Mouse (Mus musculus): ENCODE measurements at regions not wholly inside any gene's neighbourhood (a gene's known extent, or its start where the extent isn't known, plus 50 kb on each side); places are given as distances from the start of the nearest gene placed in this dataset.

DNA sequence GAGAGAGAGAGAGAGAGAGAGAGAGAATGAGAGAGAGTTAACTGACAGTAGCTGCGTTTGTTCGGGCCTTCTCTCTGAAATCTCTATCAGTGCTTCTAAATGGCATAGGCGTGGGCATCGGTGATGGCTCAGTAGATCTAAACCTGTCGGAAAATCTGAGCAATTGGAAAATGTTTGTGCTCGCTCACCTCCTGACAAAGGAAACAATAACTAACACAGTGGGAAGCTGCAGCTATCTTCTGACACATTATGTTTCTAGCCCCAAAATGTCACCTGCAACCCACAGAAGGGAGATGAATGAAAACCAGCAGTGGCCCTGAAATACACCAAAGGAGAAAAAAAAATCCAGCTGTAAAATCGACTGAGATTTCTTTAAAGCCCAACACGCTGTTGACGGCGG lies 576.7 kb downstream of the Ttll7 start:
- no peak for DNase-seq (ENCODE audit: low spot score in 2 of 2)

DNA sequence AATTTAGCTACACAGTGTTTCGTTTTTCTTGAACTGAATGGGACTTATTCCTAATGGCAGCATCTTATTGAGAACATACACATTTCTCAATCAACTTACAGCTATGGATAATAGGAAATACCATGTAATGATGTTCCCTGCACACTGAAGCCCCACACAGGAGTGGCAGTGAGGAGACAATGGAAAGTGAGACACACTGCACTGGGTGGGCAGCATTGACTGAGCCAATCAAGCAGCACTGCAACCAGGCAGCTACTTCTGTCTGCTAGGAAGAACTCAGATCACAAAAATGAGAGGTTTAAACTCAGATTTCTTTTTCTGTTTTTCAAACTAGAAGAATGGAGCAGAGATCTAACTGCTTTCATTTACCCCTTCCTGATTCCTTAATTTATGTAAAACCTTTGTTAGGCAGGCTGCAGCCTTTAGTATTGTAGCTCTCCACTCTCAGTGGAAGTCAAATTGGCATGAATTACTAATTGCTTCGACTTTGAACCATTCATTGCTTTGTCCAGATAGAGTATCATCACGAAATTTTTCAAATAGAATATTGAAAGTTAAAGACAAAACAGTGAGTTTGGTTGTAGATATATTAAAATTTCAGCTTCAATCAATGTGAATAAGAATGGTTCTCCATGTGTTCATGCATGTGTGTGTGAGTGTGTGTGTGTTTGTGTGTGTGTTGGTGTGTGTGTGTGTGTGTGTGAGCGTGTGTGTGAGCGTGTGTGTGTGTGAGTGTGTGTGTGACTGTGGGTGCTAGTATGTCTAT lies 590.9 kb downstream of the Ttll7 start:
- no peak for DNase-seq (ENCODE audit: low spot score in 2 of 2)

DNA sequence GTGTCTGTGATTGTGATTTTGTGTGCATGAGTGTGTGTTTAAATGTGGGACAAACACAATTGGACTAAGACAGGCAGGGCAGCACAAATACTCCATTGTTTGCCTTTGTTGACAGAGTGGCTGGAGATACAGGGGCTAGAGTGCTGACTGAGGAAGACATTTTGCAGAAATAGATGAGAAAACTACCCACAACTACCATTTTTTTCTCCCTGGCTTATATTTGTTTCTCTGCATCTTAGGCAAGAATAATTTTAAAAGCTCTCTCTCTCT lies 591.5 kb downstream of the Ttll7 start:
- no peak for DNase-seq (ENCODE audit: low spot score in 2 of 2)

DNA sequence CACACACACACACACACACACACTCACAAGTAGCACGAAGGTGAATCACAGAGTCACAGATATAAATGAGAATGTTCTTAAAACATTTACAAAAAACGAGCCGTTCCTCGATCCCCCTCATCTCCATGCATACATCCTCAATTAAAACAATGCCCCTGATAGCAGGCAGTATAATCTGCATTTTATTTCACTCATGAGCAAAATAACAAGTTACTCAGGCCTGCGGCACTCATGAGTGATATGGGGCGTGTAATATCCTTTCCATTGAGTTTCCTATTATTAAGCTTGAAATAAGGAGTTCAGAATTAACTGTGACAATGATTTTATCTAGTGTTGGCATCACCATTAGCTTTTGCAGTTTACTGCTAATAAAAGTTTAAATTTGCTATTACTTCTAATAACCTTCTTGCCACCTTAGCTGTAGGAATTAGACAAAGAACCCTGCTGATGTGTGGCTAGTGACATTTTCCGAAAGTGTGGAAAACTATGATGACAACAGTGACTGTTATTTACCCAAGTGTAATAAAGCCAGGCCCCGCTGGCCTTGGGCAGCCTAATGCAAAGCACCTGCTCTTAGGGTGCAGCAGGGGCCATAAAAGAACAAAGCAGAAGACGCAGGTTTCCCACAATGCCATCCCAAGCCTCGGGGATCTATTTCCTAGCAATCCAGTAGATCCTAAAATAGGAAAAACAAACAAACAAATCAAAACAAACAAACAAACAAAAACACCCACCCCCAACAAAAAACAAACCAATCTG lies 592.0 kb downstream of the Ttll7 start:
- no peak for DNase-seq (ENCODE audit: low spot score in 2 of 2)

DNA sequence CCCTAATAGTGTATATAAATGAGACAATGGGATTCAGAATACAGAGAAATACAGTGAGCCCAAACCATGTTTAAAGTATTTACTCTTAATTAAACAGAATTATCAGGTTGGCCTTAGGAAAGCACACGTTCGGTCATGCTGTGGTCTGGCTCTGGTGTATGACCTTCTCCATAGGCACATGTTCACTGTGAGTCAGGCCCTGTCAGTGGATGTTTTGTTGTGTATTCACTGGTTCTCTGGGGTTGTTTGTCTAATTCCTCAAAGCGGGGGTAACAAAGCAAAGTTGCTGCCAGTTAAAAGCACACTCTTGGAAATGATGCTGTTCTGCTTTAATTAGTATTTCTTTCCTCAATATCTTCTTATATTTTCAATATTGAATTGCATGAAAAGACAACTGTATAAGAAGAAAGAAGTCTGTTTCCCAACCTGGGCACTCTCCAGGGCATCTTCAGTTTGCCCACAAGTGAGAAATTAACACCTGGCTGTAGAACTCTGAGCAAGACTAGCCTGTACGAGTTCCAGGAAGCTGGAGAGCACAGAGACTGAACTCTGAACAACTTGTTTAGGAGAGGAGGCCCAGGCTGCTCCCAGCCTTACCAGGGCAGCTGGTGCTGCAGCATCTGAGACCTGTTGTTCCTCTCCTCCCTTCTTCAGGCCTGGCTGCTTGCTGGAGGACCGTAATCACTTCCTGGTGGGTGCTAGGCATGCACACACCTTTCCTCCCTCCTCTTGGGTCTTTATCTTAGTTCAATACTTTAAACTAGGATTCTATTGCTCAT lies 593.1 kb downstream of the Ttll7 start:
- DNase-seq (ENCODE audit: low spot score in 2 of 2), result no peak

DNA sequence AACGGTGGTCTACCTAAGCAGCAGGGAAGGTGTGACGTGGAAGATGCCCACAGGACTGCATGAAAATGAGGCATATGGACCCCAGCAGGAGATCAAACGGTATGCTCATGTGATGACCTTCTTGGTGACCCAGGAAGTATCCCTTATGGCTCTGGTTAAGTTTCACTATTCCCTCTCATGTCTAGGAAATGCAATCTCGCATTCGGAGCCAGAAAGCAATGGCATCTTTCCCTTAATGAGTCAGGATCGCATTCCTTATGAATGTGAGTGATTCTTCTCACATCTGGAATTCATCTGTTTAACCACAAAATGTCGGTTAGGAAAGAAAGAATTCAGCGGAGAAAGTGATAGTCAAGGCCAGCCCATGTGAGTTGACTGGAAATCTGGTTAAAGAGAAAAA lies 593.7 kb downstream of the Ttll7 start:
- DNase-seq (ENCODE audit: low spot score in 2 of 2), result no peak

DNA sequence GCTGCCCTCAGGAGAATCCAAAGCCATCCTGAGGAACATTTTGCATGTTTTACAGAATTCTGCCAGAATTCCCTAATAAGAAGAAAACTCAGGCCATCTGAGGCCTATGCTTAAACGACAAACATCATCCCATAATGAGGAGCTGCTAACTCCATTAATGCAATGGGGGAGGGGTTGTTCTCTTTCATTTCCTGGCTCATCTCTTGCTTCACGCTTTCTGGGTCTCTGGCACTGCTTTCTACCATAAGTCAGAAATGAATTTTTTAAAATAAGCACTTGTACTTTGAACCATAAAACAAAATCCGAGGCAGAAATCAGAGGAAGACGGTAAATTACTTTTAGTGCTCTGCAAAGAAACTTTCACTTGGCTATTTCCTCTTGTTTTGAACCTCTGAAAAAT lies 600.0 kb downstream of the Ttll7 start:
- DNase-seq (ENCODE audit: low spot score in 2 of 2), result no peak

DNA sequence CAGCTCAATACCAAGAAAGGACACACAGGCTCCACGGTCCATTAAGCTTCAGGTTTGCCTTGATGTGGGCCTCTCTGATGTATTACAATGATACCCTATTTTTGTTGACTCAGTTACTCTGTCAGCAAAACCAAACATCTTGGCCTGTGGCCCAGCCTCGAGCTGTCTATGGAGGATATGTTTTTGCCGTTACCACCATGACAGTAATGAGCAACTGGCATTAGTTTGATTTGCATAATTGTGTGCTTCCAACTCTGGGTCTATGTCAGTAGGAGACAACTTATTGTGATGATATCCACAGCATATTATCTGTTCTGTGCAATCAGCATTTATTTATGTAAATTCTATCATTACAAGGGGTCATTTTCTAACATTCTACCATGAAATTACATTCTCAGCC lies 603.2 kb downstream of the Ttll7 start:
- DNase-seq (ENCODE audit: low spot score in 2 of 2), result no peak

DNA sequence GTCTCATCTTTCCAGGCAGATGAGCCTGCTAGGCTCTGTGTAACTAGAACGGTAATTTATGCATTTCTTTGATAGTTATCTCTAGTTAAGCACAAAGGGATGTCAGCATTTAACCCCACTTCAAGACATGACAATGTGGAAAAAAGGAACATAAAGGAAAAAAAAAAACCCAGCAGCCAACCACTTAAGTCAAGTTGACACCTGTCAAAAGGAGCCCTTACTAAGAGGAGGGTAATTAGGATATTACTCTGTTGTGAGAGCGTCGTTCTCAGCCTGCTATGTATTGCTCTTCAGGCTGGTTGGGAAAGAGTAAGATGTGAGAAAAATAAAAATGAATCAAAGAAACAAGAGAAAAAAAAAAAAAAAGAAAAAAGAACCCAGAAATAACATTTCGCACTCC lies 604.1 kb downstream of the Ttll7 start:
- no peak for DNase-seq (ENCODE audit: low spot score in 2 of 2)

DNA sequence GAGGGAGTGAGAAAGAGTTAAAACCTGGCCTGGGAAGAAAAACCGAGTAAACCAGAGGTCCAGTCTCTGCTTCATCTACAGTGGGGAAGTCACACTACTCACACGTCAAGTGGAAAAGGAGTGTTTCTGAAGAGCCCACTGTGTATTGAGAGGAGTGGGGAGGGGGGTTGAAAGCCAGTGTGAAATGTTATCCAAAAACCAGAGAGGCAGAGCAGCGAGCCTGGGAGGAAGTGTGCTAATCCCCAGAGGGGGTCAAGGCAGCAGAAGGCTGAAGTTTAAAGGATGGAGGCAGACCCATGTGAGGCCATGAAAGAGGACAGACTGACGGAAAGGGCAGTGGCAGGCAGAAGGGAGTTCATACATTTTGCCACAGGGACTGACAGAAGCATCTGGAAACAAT lies 605.9 kb downstream of the Ttll7 start:
- DNase-seq (ENCODE audit: low spot score in 2 of 2), result no peak

DNA sequence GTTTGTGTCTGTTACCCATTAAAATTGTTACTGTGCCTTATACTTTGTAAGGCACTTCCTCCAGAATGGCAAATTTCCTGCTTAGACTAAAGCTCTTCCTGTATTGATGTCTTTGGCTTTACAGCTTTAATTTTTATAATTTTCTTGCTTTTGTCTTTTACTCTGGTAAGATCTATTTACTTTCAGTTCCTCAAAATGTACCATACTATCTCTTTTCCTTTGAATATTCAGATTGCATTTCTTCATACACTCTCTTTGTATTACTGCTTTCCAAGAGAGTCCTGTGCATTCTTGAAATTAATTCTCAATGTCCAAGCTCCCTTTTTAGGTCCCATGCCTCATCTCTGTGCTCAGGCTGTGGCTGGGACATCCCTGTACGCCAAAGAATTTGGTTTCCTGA lies 627.7 kb downstream of the Ttll7 start:
- DNase-seq (ENCODE audit: low spot score in 2 of 2), result no peak
